Mouse (Mus musculus): Measurements from ENCODE around the gene Tjap1. TPM values are rescaled to one million over a fixed set of nuclear protein-coding genes. Genes with fewer than 3 reads are reported as not detected.
A peak's percentile ranks its signal among the peaks of the same experiment; 100 is the strongest.

The Tjap1 gene
- 10 to 100 TPM; 35.9 to 48.4 TPM for total RNA-seq (2021)

DNA sequence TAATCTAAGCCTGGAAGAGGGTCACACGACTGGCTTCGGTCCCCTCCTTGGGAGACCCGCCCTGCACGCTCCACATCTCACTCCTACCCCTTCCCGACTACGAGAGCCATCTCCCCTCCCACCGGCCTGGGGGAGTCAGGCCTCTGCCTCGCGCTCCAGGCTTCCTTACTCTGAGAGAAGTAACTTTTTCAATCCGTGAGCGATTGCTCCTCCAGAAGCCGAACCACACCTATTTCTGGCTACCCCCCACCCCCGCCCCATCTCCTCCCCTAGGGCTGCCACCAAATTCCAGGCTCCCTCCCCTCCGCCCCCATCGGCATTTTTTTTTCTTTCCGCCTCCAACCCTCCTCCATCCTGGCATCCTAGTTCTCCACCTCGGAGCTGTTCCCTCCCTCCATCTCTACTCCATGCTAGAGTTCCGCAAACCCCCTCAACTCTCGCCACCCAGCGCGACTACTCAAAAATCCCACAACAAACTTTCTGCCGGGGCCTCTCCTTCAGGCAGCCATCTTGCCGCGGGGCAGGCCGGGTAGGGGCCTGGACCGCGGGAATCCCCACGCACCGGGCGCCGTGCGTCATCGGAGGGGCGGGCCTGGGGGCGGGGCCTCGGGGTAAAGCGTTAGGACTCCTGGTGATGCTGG is at the start of gene Tjap1:
Tjap1 (minus strand) TSS at position 544 of the 641 bp plus-strand sequence.
- intact Hi-C loops (cut with DNase I) = no loop called here
- DNase-seq (ENCODE audit: low spot score in 2 of 2) = peak; percentile 79 to 85

DNA sequence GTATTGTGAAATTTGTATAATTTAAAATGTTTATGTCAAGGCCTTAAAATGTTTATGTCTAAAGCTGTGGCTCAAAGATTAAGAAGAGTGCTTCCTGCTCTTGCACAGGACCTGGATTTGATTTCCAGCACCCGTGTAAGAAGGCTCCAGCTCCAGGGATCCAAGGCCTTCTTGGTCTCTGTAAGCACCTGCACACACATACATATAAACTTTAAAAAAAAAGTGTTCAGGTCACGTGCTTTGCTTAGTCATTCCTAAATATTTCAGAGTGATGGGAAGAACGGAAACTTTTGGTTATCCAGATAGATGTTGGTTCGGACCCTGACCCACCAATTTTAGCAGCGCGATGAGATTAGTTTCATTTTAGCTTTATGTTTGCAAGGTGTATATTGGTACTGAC is 45.9 kb upstream of the Tjap1 start:
- no peak for DNase-seq (ENCODE audit: low spot score in 2 of 2)
- intact Hi-C loops (cut with DNase I) = loop anchor here (1.0 kb wide), 1 partner anchor 55 kb away; the partner anchor contains the start of gene Zfp318

DNA sequence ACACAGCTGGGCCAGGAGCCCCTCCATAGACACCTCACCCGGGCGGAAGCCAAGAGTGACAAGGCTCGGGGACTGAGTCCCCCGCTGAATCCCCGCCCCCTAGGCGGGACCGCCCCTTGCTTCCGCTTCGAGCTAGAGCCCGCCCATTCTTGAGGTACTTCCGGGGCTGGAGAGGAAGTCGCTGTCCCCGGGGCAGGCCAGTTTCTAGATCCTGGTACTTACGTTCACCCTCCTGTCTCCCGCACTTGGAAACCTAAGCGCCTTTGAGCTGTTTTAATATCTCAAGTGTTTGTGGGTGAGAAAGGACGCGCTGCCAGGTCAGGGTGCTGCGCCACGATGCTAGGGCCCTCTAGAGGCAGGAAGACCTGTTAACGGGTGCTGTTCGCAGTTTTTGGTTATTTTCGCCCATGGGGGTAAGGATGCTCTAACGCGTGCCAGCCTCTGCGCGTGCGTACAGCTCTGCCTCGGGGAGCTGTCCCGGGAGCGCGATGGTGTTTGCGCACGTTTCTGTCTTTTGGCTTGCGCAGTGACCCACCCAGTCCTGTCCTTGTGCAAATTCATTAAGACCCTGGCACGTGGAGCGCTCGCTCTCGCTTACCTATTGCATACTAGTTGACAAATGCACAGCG is 45.2 kb upstream of the Tjap1 start, which contains the start of gene Abcc10:
Abcc10 (minus strand) TSS at position 447 of the 629 bp plus-strand sequence.
- intact Hi-C loops (cut with DNase I) = loop anchor here (1.0 kb wide), 1 partner anchor 55 kb away; the partner anchor contains the start of gene Zfp318
- DNase-seq (ENCODE audit: low spot score in 2 of 2) = peak; percentile 93 to 95

DNA sequence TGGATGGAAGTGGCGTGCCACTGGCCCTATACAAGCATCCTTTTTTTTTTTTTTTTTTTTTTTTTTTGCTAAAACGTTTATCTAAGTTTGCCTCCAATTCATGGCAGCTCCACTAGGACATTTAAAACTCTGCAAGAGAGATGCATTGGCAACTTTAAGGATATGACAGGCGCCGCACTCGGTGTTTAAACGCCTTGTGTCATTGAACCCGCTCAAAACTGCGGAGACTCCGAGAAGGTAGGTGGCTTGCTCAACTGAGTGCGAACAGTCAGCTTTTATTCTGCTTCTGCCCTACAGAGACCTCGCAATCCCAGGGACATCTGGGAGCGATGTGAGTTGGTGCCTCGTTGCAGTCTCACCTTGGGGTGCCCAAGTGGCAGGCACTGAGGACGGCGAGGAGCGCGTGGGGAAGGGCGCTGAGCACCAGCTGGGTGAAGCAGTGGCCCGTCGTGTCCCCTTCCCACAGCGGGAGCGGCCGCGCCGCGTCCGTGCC is 44.6 kb upstream of the Tjap1 start:
- intact Hi-C loops (cut with DNase I) = no loop called here
- no peak for DNase-seq (ENCODE audit: low spot score in 2 of 2)

DNA sequence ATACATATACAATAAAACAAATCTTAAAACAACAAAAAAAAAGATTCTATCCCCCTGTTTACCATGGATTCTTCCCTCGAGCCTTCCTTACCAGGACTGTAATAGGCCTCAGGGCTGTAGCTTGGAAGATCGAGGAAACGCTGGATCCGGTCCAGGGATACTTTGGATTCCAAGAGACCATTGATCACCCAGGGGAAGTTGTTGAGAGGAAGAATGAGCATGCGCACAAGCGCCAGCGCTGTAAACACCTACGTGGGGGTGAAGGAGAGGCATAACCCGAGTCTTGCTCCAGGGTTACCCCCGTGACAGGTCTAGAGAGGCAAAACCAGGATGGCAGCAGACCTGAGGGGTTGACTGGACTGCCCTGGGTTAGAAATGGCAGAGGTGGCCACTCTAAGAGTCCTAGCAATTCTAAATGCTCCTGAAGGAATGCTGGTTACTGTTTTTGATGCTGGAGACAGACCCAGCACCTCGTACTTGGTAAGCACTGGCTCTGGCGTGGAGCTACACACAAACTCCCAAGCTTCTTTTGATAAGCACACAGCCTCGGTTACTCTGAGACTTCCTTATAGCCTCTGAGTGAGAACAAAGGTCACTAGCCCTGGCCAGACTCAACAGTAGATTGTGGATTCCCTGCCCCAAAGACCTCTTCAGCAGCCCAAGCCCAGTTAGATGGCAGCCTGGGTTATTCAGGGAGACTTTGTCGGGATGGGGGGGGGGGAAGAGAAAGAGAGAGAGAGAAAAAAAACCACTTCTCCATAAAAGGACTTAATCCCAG is 39.4 kb upstream of the Tjap1 start:
- no peak for DNase-seq (ENCODE audit: low spot score in 2 of 2)
- intact Hi-C loops (cut with DNase I) = no loop called here

DNA sequence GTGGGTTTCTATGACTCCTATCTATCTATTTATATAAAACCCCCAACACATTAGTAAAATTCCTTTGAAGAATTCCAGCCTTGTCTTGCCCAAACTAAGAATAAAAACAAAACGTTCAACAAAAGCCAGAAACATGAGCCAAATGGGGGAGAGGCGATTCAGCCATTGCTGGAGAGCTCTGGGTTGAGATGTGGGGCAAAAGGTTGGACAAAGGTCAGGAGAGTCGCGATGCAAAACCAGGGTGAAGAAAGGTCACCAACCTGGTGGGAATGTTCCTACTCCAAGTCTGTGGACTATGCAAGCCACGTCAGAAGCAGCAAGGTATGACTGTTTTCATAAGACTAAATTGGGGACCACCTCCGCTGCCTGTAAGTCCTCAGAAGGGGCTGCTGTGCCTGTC is 37.7 kb upstream of the Tjap1 start:
- no peak for DNase-seq (ENCODE audit: low spot score in 2 of 2)
- intact Hi-C loops (cut with DNase I) = no loop called here

DNA sequence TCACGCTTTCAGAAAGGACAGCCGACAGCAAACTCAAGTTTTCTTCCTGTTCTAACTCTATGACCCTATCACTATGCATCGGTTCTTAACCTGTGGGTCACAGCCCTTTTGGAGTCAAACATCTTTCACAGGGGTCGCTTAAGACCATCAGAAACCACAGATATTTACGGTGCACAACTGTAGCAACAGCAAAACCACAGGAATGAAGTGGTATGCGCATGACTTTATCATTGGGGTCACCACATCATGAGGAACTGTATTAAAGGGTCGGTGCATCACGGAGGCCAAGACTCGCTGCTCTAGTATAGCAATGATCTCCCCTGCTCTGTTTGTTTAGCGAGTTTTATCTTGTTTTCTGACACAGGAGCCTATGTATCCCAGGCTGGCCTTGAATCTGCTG is 33.0 kb upstream of the Tjap1 start:
- intact Hi-C loops (cut with DNase I) = no loop called here
- DNase-seq (ENCODE audit: low spot score in 2 of 2) = no peak

DNA sequence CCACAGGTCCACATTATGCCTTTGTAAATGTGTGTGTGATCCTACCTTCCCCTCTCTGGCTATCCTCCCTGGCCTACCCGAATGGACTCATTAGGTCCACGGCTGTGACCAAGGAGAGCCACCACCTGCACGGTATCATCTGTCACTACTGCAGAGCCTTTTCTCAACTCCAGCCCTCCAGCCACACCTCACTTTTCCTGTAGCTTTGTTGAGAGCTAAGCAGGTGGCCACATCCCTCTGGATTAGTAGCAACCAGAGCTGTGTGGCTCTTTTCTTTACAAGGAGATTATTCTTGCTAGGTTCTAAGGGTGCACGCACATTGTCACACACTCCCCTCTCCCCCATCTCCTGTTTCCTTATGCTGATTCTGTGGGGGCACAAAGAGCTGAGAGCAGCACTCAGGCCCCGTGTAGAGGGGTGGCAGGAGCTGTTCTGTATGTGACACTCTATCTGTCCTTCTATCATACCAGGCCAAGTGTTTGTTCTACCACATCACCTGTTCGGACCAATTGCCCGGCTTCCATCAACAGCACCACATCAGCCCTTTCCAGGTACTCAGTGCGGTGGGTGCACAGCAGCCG is 30.4 kb upstream of the Tjap1 start:
- intact Hi-C loops (cut with DNase I) = no loop called here

DNA sequence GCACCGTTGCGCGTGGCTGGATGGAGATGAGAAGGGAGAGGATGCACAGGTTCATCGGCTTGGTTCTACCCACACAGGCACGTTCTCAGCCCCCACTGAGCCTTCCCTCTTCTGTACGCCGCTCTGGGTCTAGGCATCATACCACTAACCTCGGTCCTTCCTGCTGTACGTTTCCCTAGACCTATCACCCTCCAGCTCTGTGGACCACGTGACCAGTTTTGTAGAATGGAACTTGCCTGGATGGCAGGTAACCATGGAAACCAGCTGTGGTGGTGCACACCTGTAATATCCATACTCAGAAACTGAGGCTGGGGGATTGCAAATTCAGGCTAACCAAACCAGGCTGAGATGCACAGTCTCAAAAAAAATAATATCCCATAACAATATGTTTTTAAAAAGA is 27.7 kb upstream of the Tjap1 start:
- intact Hi-C loops (cut with DNase I) = no loop called here

More for the DNA sequence above, 30.4 kb upstream of the Tjap1 start:
- DNase-seq (ENCODE audit: low spot score in 2 of 2) = no peak

DNA sequence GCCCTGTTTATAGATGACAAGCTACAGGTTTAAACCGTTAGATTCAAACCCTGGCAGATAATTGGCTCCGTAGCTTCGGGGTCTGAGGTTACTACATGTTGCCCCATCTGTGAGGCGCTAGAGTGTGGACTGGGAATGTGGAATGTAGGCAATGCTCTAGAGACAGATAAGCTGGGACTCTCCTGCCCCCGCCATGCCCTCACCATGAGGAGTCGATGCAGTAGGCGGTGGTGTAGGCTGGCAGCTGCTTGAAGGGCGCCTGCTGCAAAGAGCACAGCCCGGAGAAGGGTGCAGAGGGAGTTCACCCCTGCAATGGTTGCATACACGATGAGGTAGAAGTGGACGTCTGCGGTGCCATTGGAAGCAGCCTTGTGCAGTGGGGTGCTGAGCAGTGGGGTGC is 27.0 kb upstream of the Tjap1 start:
- DNase-seq (ENCODE audit: low spot score in 2 of 2) = no peak
- intact Hi-C loops (cut with DNase I) = no loop called here

More for the DNA sequence above, 27.7 kb upstream of the Tjap1 start:
- DNase-seq (ENCODE audit: low spot score in 2 of 2) = no peak

DNA sequence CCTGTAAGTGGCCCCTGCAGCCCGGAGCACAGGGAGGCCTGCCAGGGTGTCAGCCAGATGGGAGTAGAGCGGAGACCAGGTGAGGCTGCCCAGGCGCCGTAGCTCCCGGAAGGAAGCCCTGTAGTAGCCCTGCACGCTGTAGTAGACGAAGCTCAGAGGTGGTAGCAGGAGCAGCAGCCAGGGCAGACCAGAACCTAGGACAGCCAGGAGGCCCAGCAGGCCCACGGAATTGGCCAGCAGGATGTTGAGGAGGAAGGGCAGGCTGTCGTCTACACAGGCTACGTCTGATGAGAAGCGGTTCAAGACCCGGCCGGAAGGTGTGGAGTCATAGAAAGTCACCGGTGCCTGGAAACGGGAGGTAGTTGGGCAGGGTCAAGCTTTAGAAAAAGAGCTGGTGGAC is 24.1 kb upstream of the Tjap1 start:
- intact Hi-C loops (cut with DNase I) = no loop called here
- DNase-seq (ENCODE audit: low spot score in 2 of 2) = no peak

DNA sequence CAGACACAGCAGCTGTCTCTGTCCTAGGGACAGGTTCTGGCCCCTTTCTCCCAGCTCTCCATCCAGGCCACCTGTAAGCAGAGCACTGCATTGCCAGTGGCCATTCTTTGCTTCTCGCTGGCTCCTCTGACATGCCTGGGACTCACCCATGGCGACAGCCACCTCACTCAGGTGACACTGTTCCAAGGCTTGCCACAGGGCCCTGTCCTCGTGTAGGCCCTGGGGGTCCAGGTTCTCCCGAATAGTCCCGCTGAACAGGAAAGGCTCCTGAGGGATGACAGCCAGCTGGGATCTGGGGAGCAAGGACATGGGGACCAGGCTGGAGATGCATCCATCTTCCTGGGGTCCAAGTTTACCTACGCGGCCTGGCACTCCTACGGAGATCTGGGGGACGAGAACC is 21.4 kb upstream of the Tjap1 start:
- intact Hi-C loops (cut with DNase I) = no loop called here
- no peak for DNase-seq (ENCODE audit: low spot score in 2 of 2)

DNA sequence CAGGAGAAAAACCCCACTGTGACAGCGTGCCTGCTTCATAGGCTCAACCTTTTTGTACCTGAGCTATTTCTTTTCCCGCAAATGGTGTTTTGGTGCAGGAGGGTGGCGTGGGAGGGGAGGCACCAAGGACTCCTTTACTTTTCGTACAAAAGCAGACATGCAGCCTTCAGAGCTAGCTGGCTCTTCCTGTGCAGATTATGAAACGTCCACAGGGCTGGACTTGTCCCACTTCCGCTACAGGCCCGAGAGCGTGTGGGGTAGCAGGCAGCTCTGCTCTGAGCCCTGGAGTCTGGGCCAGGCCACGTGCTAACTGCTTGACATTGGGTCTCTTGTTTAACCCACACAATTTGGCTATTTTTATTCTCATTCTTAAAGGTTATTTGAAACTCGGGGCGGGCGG is 19.1 kb upstream of the Tjap1 start:
- DNase-seq (ENCODE audit: low spot score in 2 of 2) = peak in 1 of 2 experiments; percentile 44
- intact Hi-C loops (cut with DNase I) = no loop called here

DNA sequence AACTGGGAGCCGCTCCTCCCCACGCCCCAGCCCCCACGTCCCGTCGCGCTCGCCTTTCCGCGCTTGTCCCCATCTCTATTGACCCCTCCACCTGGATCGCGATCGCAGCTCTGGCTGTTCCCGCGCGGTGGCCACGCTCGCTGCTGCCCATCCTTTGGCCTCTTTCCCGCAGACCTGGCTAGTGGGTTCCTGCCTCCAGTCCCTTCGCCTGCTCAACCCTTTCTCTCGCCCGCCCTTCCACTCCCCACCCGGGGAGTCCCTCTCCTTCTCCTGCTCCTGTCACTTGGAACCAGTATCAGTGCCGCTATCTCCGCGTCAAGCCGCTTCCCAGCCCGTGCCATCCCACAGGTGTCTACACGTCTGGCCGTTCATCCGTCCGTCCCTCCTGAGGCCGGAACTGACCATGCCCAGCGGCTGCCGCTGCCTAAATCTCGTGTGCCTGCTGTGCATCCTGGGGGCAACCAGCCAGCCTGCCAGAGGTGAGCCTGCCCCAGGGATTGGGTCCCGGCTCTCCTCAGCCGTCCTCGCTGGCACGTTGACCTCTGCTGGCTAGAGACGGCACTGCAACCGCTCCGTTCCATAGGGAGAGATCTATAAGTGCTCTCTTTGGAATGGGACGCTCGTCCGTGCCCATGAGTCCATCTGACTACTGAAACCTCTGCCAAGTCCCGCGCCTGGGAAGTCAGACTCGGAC is 15.5 kb upstream of the Tjap1 start:
- DNase-seq (ENCODE audit: low spot score in 2 of 2) = peak; percentile 86 to 87
- intact Hi-C loops (cut with DNase I) = loop anchor here (2.0 kb wide), 1 partner anchor 32 kb away; no protein-coding TSS in a partner anchor

DNA sequence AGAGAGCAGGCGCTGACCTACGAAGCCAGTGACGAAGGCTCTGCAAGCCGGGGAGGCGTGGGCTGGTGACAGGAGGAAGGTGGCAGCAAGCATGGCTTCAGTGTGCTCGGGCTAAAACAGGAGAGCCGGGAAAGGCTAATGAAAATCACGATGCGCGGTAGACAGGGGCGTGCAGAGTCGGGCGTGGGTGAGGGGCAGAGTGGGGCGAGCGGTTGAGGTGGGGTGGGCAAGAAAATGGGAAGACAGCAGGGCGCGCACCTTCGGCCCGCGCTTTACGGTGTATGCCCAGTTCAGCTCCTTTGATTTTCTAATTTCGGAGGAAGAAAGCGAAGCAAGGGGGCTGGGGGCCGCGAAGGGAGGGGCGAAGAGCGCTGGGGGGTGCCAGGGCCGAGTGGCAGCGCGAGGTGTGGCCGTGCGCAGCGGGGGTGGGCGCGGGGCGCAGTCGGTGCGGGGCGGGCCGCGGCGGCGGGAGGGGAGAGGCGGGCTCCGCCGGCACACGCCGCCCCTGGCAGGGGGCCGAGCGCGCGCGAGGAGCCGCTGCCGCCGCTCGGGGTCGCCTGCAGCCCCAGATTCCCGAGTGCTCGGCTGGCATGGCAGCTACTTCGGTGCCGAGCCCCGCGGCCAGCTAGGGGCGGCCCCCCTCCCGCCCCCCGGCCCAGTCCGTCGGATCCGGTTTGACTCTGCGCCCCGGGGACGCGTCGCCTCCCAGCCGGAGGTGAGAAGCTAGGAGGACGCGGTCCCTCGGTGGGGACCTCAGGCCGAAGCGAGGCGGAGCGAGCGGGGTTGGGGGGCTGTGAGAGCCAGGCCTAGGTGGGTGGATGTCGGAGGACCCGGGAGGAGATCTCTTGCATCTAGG is 14.8 kb upstream of the Tjap1 start, which contains the start of gene Dlk2:
Dlk2 (plus strand) TSS at position 58 of the 856 bp plus-strand sequence.
- intact Hi-C loops (cut with DNase I) = loop anchor here (2.0 kb wide), 1 partner anchor 31 kb away; no protein-coding TSS in a partner anchor
- DNase-seq (ENCODE audit: low spot score in 2 of 2) = peak; percentile 69 to 80

DNA sequence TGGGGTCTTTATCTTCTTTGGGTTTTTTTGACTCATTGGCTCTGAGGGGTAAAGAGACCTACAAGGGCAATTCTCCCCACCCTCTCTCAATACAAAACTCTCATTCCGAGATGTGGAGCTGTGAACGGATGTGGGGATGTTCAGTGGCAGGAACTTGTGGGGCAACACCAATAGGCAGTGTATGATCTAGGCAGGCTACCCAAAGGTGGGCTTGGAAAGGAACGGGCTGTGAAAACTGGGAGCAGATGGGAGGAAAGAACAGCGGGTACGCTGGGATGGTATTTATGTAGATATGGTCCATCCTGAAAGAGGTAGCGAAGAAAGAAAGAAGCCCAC is 14.2 kb upstream of the Tjap1 start:
- intact Hi-C loops (cut with DNase I) = no loop called here
- DNase-seq (ENCODE audit: low spot score in 2 of 2) = no peak

DNA sequence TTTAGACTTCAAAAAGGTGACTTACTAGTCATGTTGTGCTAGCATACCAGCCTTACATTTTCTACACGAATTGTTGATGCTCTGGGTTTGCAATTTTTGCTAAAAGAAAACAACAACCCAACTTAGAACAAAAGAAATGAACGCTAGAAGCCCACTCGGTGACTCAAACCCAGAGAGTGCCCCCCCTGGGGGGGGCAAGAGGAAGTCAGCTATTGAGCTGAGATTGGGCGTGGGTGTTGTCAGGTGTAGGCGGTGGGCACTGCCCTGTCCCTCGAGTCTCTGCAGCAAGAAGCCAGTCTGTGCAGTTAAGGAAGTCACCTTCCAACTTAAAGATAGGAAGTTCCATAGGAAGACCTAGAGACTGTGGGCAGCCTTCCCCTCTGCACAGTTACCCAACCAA is 13.8 kb upstream of the Tjap1 start:
- intact Hi-C loops (cut with DNase I) = no loop called here
- DNase-seq (ENCODE audit: low spot score in 2 of 2) = no peak

DNA sequence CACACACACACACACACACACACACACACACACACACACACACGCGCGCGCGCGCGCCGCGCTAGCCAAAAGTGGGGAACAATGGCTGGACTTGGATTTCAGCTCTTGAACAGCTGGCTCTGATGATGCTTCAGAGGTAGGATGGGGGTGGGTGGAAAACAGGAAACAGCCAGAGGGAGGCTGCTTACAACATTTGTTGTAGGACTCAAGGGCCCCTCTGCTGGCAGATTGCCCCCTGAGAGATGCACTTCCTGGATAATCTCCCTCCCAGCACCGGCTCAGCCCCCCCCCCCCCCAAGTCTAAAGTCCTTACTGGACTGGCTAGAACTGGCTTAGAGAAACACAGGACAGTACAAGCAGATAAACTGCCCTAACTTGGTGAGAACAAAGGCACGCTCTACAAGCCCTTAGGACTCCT is 4.9 kb upstream of the Tjap1 start:
- DNase-seq (ENCODE audit: low spot score in 2 of 2) = no peak
- intact Hi-C loops (cut with DNase I) = no loop called here
